Mouse (Mus musculus): Measurements from ENCODE around the gene Slc39a2.

- TF ChIP-seq GATA1 (IDR thresholded peaks at IDR 0.05; ENCODE audit: borderline replicate concordance, low read length) (no peak), CTCF (IDR thresholded peaks at IDR 0.05; ENCODE audit: low read depth, low read length) (no peak), GATA2 (IDR thresholded peaks at IDR 0.05; ENCODE audit: borderline replicate concordance, low read depth, low read length) (no peak), TAL1 (conservative IDR thresholded peaks at IDR 0.05; ENCODE audit: low read depth, low read length) (no peak)
Measured at GRCm38 (mm10) chr14:51915030-51915429, 22.3 kb downstream of the Slc39a2 start.

All from G1E (cell line).